Mouse (Mus musculus): ENCODE results near the gene Fis1. TPM values are rescaled to one million over a fixed set of nuclear protein-coding genes. Genes with fewer than 3 reads are reported as not detected.

Gene Fis1
- polyA plus RNA-seq, 1 experiment from 2014 or later = 271 TPM

DNA sequence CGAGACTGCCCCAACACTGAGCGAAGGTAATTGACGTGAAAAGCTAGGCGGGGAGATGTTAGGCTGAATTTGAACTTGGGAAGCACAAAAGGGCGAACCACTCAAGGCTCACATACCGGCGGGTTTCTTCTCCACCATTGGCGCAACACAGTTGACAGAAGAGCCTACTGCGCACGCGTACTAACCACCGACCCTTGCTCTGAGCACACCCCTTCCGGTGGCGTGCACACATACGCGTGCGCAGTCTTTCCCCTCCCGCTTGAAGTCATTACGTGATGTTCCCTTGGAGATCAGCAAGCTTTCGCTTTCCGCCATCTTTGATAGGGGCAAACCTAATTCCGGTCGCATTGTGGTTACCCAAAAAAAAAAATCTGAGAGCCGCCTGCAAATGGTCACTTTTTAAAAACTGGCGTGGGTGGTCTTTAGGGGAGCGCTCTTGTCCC, 33.6 kb downstream of the Fis1 start, which contains the start of gene Plod3:
Gene Plod3 (plus strand): TSS at position 325 of the 443 bp plus-strand sequence.
- DNase-seq (ENCODE audit: low spot score) = peak; percentile 97
- Histone ChIP-seq H3K36me3 (peaks cover 44% of the 10 kb centered on the region), H3K4me1 (peaks cover 25% of the 10 kb centered on the region), H3K27ac (replicated peaks) (peak within 1 kb of the TSS; percentile 99), H3K9me3 (replicated peaks) (no peaks in the 10 kb centered on the region), H3K27me3 (ENCODE audit: low read depth, poor library complexity, severe bottlenecking) (no peaks in the 10 kb centered on the region), H3K4me3 (peak within 1 kb of the TSS; percentile 90)
- WGBS = under 1% methylated on average over 26 of the region's 26 CpGs

DNA sequence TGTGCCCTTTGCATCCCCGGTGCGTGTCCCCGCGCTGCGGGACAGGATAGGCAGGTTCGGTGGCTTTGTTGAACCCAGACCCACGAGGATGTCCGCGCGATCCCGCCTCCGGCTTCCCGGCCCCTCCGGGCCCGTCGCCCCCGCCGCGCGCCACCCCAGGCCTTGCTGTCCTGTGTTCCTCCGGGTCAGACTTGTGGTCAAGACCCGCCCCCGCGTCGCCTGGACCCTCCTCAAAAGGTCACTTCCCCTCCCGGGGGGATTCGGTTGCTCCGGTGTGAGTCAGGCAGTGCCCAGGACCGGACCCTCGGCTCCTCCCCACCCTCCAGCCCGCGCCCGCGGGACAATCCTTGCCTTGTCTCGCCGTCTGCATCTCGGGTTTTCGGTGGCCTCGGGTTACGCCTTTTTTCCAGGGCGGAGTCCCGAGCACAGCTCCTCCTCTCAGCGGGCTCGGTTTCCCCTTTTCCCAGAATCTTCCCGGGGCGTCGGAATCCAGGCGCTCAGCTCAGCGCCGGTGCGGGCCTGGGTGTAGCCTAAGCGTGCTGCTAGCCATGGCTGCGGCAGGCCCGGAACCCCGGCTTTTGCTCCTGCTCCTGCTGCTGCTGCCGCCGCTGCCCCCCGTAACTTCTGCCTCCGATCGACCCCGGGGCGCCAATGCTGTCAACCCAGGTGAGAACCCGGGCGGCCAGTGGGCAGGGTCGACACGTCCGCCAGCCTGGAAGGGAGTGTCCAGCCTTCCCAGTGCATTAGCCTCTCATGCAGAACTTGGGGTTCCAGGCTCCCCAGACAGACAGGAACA, 34.3 kb downstream of the Fis1 start:
- no peaks in the 10 kb centered on the region for H3K9me3 ChIP-seq (replicated peaks)
- DNase-seq (ENCODE audit: low spot score) = peak; percentile 81
- H3K27ac ChIP-seq (replicated peaks) = peak overlapping the region; percentile 99
- peak overlapping the region; percentile 90 for H3K4me3 ChIP-seq
- H3K36me3 ChIP-seq = peaks cover 44% of the 10 kb centered on the region
- H3K27me3 ChIP-seq (ENCODE audit: low read depth, poor library complexity, severe bottlenecking) = no peaks in the 10 kb centered on the region
- under 1% methylated on average over 67 of the region's 67 CpGs for WGBS
- peaks cover 25% of the 10 kb centered on the region for H3K4me1 ChIP-seq

- Histone ChIP-seq H3K4me3 (peak within 1 kb of the TSS; percentile 90), H3K27ac (replicated peaks) (peak within 1 kb of the TSS; percentile 99), H3K9me3 (replicated peaks) (no peaks in the 10 kb centered on the region), H3K36me3 (peaks cover 49% of the 10 kb centered on the region), H3K4me1 (peaks cover 25% of the 10 kb centered on the region), H3K27me3 (ENCODE audit: low read depth, poor library complexity, severe bottlenecking) (no peaks in the 10 kb centered on the region)
- WGBS = 18% methylated on average over 12 of the region's 12 CpGs
- DNase-seq (ENCODE audit: low spot score) = no peak
These were observed 34.8 kb downstream of the Fis1 start, which contains the start of gene Znhit1 for GRCm38 (mm10) chr5:136987934-136988271. Znhit1 (minus strand) TSS chr5:136988021.

- peak overlapping the region; percentile 99 for H3K27ac ChIP-seq (replicated peaks)
- 86% methylated on average over 7 of the region's 7 CpGs for WGBS
- H3K9me3 ChIP-seq (replicated peaks) = no peaks in the 10 kb centered on the region
- peak overlapping the region; percentile 90 for H3K4me3 ChIP-seq
- H3K27me3 ChIP-seq (ENCODE audit: low read depth, poor library complexity, severe bottlenecking) = no peaks in the 10 kb centered on the region
- peaks cover 25% of the 10 kb centered on the region for H3K4me1 ChIP-seq
- H3K36me3 ChIP-seq = peaks cover 54% of the 10 kb centered on the region
- DNase-seq (ENCODE audit: low spot score) = no peak
These were observed 35.3 kb downstream of the Fis1 start for GRCm38 (mm10) chr5:136988420-136988819.

- H3K9me3 ChIP-seq (replicated peaks) = no peaks in the 10 kb centered on the region
- H3K4me1 ChIP-seq = peaks cover 25% of the 10 kb centered on the region
- no peak overlapping the region for H3K4me3 ChIP-seq
- WGBS = 92% methylated on average over 6 of the region's 6 CpGs
- peaks cover 66% of the 10 kb centered on the region for H3K36me3 ChIP-seq
- H3K27me3 ChIP-seq (ENCODE audit: low read depth, poor library complexity, severe bottlenecking) = no peaks in the 10 kb centered on the region
- DNase-seq (ENCODE audit: low spot score) = no peak
- H3K27ac ChIP-seq (replicated peaks) = no peak overlapping the region
These were observed 36.7 kb downstream of the Fis1 start for GRCm38 (mm10) chr5:136989801-136990200.

DNA sequence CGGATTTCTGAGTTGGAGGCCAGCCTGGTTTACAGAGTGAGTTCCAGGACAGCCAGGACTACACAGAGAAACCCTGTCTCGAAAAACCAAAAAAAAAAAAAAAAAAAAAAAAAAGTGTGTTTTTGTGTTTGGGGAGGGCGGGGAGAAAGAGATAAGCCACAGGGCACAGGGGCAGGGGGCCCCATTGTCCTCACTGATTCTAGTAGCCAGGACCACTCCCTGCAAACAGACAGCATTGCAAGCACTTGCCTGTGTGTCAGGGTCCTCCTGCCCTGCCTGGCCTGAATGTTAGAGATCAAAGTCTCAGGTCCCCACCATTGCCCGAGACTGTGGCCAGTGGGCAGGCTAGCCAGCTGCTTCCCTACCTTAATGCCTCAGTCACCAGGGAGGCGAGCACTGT, 46.4 kb downstream of the Fis1 start:
- 76% methylated on average over 5 of the region's 5 CpGs for WGBS
- peaks cover 23% of the 10 kb centered on the region for H3K36me3 ChIP-seq
- DNase-seq (ENCODE audit: low spot score) = no peak
- no peaks in the 10 kb centered on the region for H3K9me3 ChIP-seq (replicated peaks)
- peaks cover 7% of the 10 kb centered on the region; the same call in 1 of the 2 replicates for H3K4me1 ChIP-seq
- no peak overlapping the region for H3K4me3 ChIP-seq
- no peaks in the 10 kb centered on the region for H3K27me3 ChIP-seq (ENCODE audit: low read depth, poor library complexity, severe bottlenecking)
- H3K27ac ChIP-seq (replicated peaks) = no peak overlapping the region

DNA sequence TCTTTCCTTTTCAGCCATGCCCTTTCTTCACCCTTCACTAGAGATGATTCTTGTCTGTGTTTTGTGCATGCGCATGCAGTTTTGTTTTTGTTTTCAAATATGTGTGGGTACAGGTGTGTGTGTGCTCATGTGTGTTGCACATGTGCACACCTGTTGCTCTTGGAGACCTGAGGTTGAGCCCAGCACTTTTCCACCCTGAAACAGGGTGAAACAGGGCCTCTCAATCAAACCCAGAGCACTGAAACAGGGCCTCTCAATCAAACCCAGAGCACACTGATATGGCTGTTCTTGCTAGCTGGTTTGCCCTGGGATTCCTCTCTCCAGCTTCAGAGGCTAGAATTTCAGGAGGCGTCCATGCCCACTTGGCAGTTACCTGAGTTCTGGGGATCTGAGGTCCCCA, 47.5 kb downstream of the Fis1 start:
- 82% methylated on average over 2 of the region's 2 CpGs for WGBS
- no peak overlapping the region for H3K4me3 ChIP-seq
- no peak for DNase-seq (ENCODE audit: low spot score)

GRCm38 (mm10) chr5:137007276-137007675, 54.2 kb downstream of the Fis1 start:
- Histone ChIP-seq H3K9me3 (replicated peaks) (no peaks in the 10 kb centered on the region), H3K27me3 (ENCODE audit: low read depth, poor library complexity, severe bottlenecking) (no peaks in the 10 kb centered on the region), H3K4me3 (no peak overlapping the region), H3K27ac (replicated peaks) (no peak overlapping the region), H3K4me1 (no peaks in the 10 kb centered on the region), H3K36me3 (no peaks in the 10 kb centered on the region)
- no peak for DNase-seq (ENCODE audit: low spot score)
- WGBS = 60% methylated on average over 8 of the region's 8 CpGs

More for the DNA sequence above, 47.5 kb downstream of the Fis1 start:
- Histone ChIP-seq H3K4me1 (peaks cover 7% of the 10 kb centered on the region; the same call in 1 of the 2 replicates), H3K9me3 (replicated peaks) (no peaks in the 10 kb centered on the region), H3K36me3 (peaks cover 11% of the 10 kb centered on the region), H3K27ac (replicated peaks) (peak overlapping the region; percentile 64; the same call in 1 of the 2 replicates), H3K27me3 (ENCODE audit: low read depth, poor library complexity, severe bottlenecking) (no peaks in the 10 kb centered on the region)

- H3K27ac ChIP-seq (replicated peaks) = no peak overlapping the region
- no peaks in the 10 kb centered on the region for H3K9me3 ChIP-seq (replicated peaks)
- 35% methylated on average over 3 of the region's 3 CpGs for WGBS
These were observed 56.9 kb downstream of the Fis1 start for GRCm38 (mm10) chr5:137009988-137010387.

GRCm38 (mm10) chr5:137012401-137012950, 59.4 kb downstream of the Fis1 start:
- H3K4me3 ChIP-seq = no peak overlapping the region
- 84% methylated on average over 15 of the region's 15 CpGs for WGBS
- H3K27me3 ChIP-seq (ENCODE audit: low read depth, poor library complexity, severe bottlenecking) = no peaks in the 10 kb centered on the region
- no peak for DNase-seq (ENCODE audit: low spot score)
- H3K9me3 ChIP-seq (replicated peaks) = no peaks in the 10 kb centered on the region
- H3K4me1 ChIP-seq = no peaks in the 10 kb centered on the region
- H3K27ac ChIP-seq (replicated peaks) = no peak overlapping the region
- H3K36me3 ChIP-seq = no peaks in the 10 kb centered on the region

More at GRCm38 (mm10) chr5:137009988-137010387, 56.9 kb downstream of the Fis1 start:
- DNase-seq (ENCODE audit: low spot score) = peak; percentile 56
- Histone ChIP-seq H3K4me1 (no peaks in the 10 kb centered on the region), H3K27me3 (ENCODE audit: low read depth, poor library complexity, severe bottlenecking) (no peaks in the 10 kb centered on the region), H3K36me3 (no peaks in the 10 kb centered on the region), H3K4me3 (no peak overlapping the region)

MicroRNAs within 50 kb of the gene (microRNA counts, 519-probe panel; counts per million panel counts)
- not detected for microRNA mmu-miR-702

Small RNAs within 50 kb of the gene (microRNA-seq; reads per million reads assigned to microRNA genes)
- gene Mir702 = 103 reads per million, percentile 51 among the genes with 10 or more reads in this experiment

Other genes starting within 250 kb of the Fis1 start
- 38.0 and 44.3 TPM in 2 replicates for gene Col26a1, start 70.1 kb upstream of the Fis1 start, polyA plus RNA-seq (2016; fragmentation: Nextera tagmentation; extraction: Ambion mirVana)
- 104 and 114 TPM in 2 replicates for gene Ift22, start 45.1 kb upstream of the Fis1 start, polyA plus RNA-seq (2016; fragmentation: Nextera tagmentation; extraction: Ambion mirVana)
- gene Cldn15, start 13.3 kb downstream of the Fis1 start, polyA plus RNA-seq (2016; fragmentation: Nextera tagmentation; extraction: Ambion mirVana) = 0.15 and 0.55 TPM in 2 replicates
- gene Plod3, start 33.7 kb downstream of the Fis1 start, polyA plus RNA-seq (2016; fragmentation: Nextera tagmentation; extraction: Ambion mirVana) = 40.8 and 43.2 TPM in 2 replicates
- 102 and 105 TPM in 2 replicates for gene Znhit1, start 34.7 kb downstream of the Fis1 start, polyA plus RNA-seq (2016; fragmentation: Nextera tagmentation; extraction: Ambion mirVana)
- 0.35 and 0.39 TPM in 2 replicates for gene Vgf, start 73.1 kb downstream of the Fis1 start, polyA plus RNA-seq (2016; fragmentation: Nextera tagmentation; extraction: Ambion mirVana)
- gene Ap1s1, start 92.9 kb downstream of the Fis1 start, polyA plus RNA-seq (2016; fragmentation: Nextera tagmentation; extraction: Ambion mirVana) = 209 and 228 TPM in 2 replicates
- gene Serpine1, start 119.0 kb downstream of the Fis1 start, polyA plus RNA-seq (2016; fragmentation: Nextera tagmentation; extraction: Ambion mirVana) = 0.07 and 0.11 TPM in 2 replicates
- 3.9 and 5.4 TPM in 2 replicates for gene Trim56, start 162.9 kb downstream of the Fis1 start, polyA plus RNA-seq (2016; fragmentation: Nextera tagmentation; extraction: Ambion mirVana)
- gene Muc3, start 196.0 kb downstream of the Fis1 start, polyA plus RNA-seq (2016; fragmentation: Nextera tagmentation; extraction: Ambion mirVana) = not detected in 2 replicates

All from midbrain, embryonic 10.5 days (tissue).